Mouse (Mus musculus): ENCODE measurements at regions not wholly inside any gene's neighbourhood (a gene's known extent, or its start where the extent isn't known, plus 50 kb on each side); places are given as distances from the start of the nearest gene placed in this dataset.

DNA sequence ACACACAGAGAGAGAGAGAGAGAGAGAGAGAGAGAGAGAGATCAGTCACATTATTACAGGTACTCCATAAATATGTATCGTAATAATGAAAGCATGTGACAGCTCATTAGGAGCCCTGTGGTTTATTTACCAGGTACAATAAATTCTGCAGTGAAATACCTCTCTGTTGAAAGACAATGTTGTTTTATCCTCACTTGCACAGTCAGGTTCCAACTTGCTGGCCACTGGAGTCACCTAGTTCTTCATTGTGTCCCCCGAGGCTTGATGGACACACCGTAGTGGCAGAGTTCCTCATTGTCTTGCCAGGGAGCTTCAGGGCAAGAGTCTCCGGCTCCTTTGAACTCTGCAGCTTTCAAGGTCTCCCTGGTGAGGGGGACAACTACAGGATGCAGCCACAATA, 197.6 kb downstream of the Rplp1 start:
- Histone ChIP-seq H3K9me3 (ENCODE audit: control insufficient read depth, low read length) (no peaks in the 10 kb centered on the region), H3K9ac (ENCODE audit: low read depth, low read length, severe bottlenecking) (no peak overlapping the region), H3K27ac (replicated peaks; ENCODE audit: low read depth, low read length) (no peak overlapping the region), H3K4me3 (replicated peaks; ENCODE audit: low read length) (no peak overlapping the region), H3K27me3 (ENCODE audit: control insufficient read depth, insufficient read depth, low read length) (peaks cover 8% of the 10 kb centered on the region; the same call in 1 of the 2 replicates), H3K4me1 (ENCODE audit: control insufficient read depth, insufficient read depth, low read length) (peaks cover 32% of the 10 kb centered on the region), H3K36me3 (ENCODE audit: control insufficient read depth, insufficient read depth, low read length) (no peaks in the 10 kb centered on the region), H3K4me2 (replicated peaks; ENCODE audit: low read depth, low read length, severe bottlenecking) (no peak overlapping the region)
- DNase-seq (ENCODE audit: low spot score) = no peak
- WGBS = 38% methylated on average over 4 of the region's 4 CpGs
- no peak for ATAC-seq (ENCODE audit: low FRiP score, low read depth)
- no peak for TF ChIP-seq POLR2A (IDR thresholded peaks at IDR 0.05; ENCODE audit: borderline replicate concordance, extremely low read depth, insufficient read depth, insufficient read length)

DNA sequence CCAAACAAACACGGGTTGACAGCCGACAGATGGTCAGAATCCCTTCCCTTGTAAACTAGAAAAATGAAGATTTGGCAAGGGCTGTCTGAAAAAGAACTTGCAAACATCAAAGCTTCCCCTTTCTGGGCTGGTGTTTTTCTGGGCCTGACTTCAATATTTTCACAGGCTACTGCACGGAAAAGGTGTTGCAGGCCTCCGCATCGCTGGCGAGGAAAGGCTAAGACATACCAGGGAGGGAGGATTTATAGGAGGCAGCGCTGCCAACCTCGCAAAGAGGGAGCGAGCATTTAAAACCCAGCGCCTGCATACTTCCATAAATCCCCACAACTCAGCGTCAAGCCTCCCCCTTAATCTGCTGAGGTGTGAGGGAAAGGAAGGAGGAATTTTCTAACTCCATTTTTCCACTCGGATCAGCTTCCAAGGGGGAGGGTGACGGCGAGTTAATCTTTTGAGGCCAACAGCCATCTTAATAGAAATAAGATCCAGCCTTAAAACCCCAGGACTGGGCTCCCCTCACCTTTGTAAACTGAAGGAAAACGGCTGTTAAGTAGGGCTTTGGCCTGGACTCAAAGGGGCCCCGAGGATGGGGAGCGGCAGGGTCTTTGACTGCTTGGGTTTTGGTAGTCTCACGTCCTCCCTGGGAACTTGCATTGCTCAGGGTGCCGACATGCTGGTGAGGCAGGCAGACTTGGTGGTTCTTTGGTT, 199.9 kb downstream of the Rplp1 start:
- Histone ChIP-seq H3K27ac (replicated peaks; ENCODE audit: low read depth, low read length) (peak overlapping the region; percentile 16; the same call in 1 of the 2 replicates), H3K36me3 (ENCODE audit: control insufficient read depth, insufficient read depth, low read length) (no peaks in the 10 kb centered on the region), H3K9me3 (ENCODE audit: control insufficient read depth, low read length) (no peaks in the 10 kb centered on the region), H3K27me3 (ENCODE audit: control insufficient read depth, insufficient read depth, low read length) (peaks cover 8% of the 10 kb centered on the region; the same call in 1 of the 2 replicates), H3K4me3 (replicated peaks; ENCODE audit: low read length) (no peak overlapping the region), H3K4me2 (replicated peaks; ENCODE audit: low read depth, low read length, severe bottlenecking) (peak overlapping the region; percentile 19), H3K4me1 (ENCODE audit: control insufficient read depth, insufficient read depth, low read length) (peaks cover 26% of the 10 kb centered on the region), H3K9ac (ENCODE audit: low read depth, low read length, severe bottlenecking) (no peak overlapping the region)
- peak; percentile 81 for DNase-seq (ENCODE audit: low spot score)
- 6% methylated on average over 19 of the region's 19 CpGs for WGBS
- ATAC-seq (ENCODE audit: low FRiP score, low read depth) = peak; percentile 82
- TF ChIP-seq POLR2A (IDR thresholded peaks at IDR 0.05; ENCODE audit: borderline replicate concordance, extremely low read depth, insufficient read depth, insufficient read length) = no peak

DNA sequence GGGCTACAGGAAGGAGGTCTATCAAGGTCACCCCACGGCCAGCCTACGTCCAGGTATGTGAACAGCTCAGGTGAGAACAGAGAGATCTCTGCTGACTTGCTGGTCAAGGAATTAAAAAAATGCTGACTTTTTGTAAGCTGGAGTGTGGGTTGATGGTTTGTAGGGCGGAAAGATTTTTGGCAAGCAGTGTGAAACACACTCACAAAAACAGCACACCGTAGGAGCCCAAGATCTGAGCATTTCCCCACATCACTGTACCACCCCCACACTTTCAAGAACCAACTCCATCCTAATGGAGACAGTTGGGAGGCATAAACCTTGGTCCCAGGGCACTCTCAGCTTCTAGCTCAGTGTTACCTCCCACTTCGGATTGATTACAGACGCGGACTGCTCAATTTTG, 200.5 kb downstream of the Rplp1 start:
- no peak overlapping the region for H3K4me2 ChIP-seq (replicated peaks; ENCODE audit: low read depth, low read length, severe bottlenecking)
- peaks cover 26% of the 10 kb centered on the region for H3K4me1 ChIP-seq (ENCODE audit: control insufficient read depth, insufficient read depth, low read length)

DNA sequence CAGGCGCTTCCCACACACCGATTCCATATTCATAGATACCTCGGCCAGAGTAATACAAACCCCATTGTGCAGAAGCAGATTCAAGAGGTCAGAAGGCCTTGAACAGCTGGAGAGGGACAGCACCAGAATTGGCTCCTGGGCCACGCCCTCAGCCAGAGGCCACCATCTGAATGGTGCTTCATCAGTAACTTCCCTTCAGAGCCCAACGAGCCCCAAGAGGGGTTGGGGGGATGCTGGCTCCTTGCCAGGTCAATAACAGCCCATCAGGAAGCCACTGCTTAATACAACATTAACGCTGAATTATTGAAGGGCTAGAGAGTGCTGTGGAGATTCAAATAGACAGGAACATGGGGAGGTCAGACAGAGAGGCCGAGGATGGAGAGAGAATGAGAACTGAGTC, 203.0 kb downstream of the Rplp1 start:
- WGBS = 48% methylated on average over 7 of the region's 7 CpGs
- Histone ChIP-seq H3K27ac (replicated peaks; ENCODE audit: low read depth, low read length) (no peak overlapping the region), H3K4me1 (ENCODE audit: control insufficient read depth, insufficient read depth, low read length) (peaks cover 26% of the 10 kb centered on the region)

More for the DNA sequence above, 200.5 kb downstream of the Rplp1 start:
- Histone ChIP-seq H3K36me3 (ENCODE audit: control insufficient read depth, insufficient read depth, low read length) (no peaks in the 10 kb centered on the region), H3K27me3 (ENCODE audit: control insufficient read depth, insufficient read depth, low read length) (peaks cover 8% of the 10 kb centered on the region; the same call in 1 of the 2 replicates), H3K9ac (ENCODE audit: low read depth, low read length, severe bottlenecking) (no peak overlapping the region), H3K9me3 (ENCODE audit: control insufficient read depth, low read length) (no peaks in the 10 kb centered on the region), H3K27ac (replicated peaks; ENCODE audit: low read depth, low read length) (no peak overlapping the region; the same call in 1 of the 2 replicates), H3K4me3 (replicated peaks; ENCODE audit: low read length) (no peak overlapping the region)
- no peak for TF ChIP-seq POLR2A (IDR thresholded peaks at IDR 0.05; ENCODE audit: borderline replicate concordance, extremely low read depth, insufficient read depth, insufficient read length)
- ATAC-seq (ENCODE audit: low FRiP score, low read depth) (peak; percentile 30), DNase-seq (ENCODE audit: low spot score) (no peak)
- 34% methylated on average over 7 of the region's 7 CpGs for whole genome bisulfite sequencing

DNA sequence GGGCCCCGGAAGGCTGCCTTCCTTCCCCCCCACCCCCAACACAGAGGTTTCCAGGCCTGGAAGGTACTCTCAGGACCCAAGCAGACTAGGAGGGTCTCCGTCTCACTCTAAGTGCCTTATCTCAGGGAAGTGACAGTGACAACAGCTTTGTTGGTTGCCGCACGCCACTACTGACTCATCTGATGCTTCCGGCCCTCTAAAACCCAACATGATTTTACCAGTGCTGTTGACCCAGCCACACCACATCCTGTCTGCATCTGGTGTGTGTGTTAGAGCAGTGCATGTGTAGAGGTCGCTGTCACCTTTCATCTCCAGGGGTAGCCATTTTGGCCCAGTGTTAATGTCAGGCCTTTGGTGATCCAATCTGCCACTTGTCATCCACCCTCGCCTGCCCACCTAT, 206.5 kb downstream of the Rplp1 start:
- H3K4me1 ChIP-seq (ENCODE audit: control insufficient read depth, insufficient read depth, low read length) = peaks cover 17% of the 10 kb centered on the region
- no peaks in the 10 kb centered on the region; the same call in 1 of the 2 replicates for H3K27me3 ChIP-seq (ENCODE audit: control insufficient read depth, insufficient read depth, low read length)
- H3K27ac ChIP-seq (replicated peaks; ENCODE audit: low read depth, low read length) = no peak overlapping the region
- H3K9ac ChIP-seq (ENCODE audit: low read depth, low read length, severe bottlenecking) = no peak overlapping the region
- H3K36me3 ChIP-seq (ENCODE audit: control insufficient read depth, insufficient read depth, low read length) = no peaks in the 10 kb centered on the region
- TF ChIP-seq POLR2A (IDR thresholded peaks at IDR 0.05; ENCODE audit: borderline replicate concordance, extremely low read depth, insufficient read depth, insufficient read length) = no peak
- DNase-seq (ENCODE audit: low spot score) = no peak
- ATAC-seq (ENCODE audit: low FRiP score, low read depth) = no peak
- 67% methylated on average over 7 of the region's 7 CpGs for WGBS
- H3K4me3 ChIP-seq (replicated peaks; ENCODE audit: low read length) = no peak overlapping the region
- H3K4me2 ChIP-seq (replicated peaks; ENCODE audit: low read depth, low read length, severe bottlenecking) = no peak overlapping the region
- no peaks in the 10 kb centered on the region for H3K9me3 ChIP-seq (ENCODE audit: control insufficient read depth, low read length)

More for the DNA sequence above, 203.0 kb downstream of the Rplp1 start:
- H3K4me3 ChIP-seq (replicated peaks; ENCODE audit: low read length) = no peak overlapping the region
- TF ChIP-seq POLR2A (IDR thresholded peaks at IDR 0.05; ENCODE audit: borderline replicate concordance, extremely low read depth, insufficient read depth, insufficient read length) = no peak
- ATAC-seq (ENCODE audit: low FRiP score, low read depth) (no peak), DNase-seq (ENCODE audit: low spot score) (no peak)
- H3K4me2 ChIP-seq (replicated peaks; ENCODE audit: low read depth, low read length, severe bottlenecking) = no peak overlapping the region
- no peaks in the 10 kb centered on the region; the same call in 1 of the 2 replicates for H3K27me3 ChIP-seq (ENCODE audit: control insufficient read depth, insufficient read depth, low read length)
- no peaks in the 10 kb centered on the region for H3K36me3 ChIP-seq (ENCODE audit: control insufficient read depth, insufficient read depth, low read length)
- H3K9me3 ChIP-seq (ENCODE audit: control insufficient read depth, low read length) = no peaks in the 10 kb centered on the region
- no peak overlapping the region for H3K9ac ChIP-seq (ENCODE audit: low read depth, low read length, severe bottlenecking)

Data from limb, embryonic 14.5 days (tissue).